Mouse (Mus musculus): ENCODE results near the gene Clns1a.

The Clns1a gene

DNA sequence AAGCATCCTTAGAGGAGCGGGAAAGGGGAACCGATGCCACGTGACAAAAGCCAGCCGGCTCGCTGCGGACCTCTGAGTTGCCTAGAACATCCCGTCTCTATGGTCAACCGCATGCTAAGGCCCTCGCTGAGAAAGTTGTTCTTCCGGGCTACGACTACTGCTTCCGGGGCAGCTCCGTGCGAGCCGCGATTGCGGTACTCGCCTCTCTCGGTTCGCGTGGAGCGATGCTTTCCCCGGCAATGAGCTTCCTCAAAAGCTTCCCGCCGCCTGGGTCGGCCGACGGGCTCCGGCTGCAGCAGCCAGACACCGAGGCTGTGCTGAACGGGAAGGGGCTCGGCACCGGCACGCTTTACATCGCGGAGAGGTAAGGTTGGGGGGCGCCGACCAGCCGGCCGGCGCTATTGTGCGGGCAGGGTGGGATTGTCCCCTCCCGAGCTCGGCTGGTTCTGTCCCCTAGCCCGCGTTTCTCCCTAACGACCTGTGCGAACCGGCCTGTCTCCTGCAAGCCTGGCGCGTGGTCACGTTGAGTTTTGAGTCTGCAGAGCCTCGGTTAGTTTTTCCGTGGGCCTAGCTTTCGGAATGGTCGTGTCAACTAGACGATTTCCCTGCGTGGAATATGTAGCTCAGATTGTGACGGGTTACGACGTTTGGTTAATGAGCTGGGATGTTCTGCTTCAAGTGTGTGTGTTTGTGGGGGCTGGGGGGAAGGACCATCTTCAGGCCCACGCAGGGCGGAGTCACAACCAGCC, at the start of gene Clns1a:
TSS of gene Clns1a (plus strand) at position 129 of the 749 bp plus-strand sequence.
- DNase-seq (ENCODE audit: low read depth, low spot score), result peak; percentile 83

DNA sequence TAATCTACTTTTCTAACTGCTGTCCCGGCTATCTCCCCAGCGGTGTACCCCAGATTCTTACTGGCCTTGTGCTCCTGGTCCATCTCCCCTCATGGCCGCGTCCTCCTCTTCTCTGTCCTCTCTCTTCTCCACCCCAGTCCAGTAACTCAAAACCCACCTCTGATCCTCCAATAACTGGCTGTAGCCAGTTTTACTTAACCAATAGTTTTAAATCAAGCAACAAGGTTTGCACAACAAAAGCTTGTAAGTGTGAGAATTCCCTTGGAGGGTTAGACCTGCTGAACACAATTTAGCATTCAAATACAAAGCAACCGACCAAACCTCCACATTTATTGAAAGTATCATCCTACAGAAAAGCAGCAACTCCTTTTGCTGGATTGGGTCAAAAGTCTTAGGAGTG, 48.8 kb upstream of the Clns1a start:
- DNase-seq (ENCODE audit: low read depth, low spot score), result peak; percentile 20

GRCm38 (mm10) chr7:97650729-97651128, 45.7 kb upstream of the Clns1a start:
- DNase-seq (ENCODE audit: low read depth, low spot score), result no peak

DNA sequence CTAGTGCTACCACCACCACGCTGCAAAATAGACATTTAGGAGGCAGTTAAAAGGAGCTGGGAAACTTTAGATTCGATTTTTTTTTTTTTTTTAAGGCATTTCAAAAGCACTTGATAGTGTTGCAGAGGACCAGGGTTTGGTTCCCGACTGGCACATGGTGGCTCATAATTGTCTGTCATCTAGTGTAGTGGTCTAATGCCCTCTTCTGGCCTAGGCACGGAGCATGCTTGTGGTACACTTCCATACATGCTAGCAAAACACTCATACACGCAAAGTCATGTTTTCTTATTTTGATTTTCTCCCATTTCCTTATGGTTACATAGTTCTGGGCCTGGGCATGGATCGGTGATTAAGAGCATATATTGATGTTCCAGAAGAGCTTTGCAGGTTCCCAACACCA, 40.3 kb upstream of the Clns1a start:
- no peak for DNase-seq (ENCODE audit: low read depth, low spot score)

DNA sequence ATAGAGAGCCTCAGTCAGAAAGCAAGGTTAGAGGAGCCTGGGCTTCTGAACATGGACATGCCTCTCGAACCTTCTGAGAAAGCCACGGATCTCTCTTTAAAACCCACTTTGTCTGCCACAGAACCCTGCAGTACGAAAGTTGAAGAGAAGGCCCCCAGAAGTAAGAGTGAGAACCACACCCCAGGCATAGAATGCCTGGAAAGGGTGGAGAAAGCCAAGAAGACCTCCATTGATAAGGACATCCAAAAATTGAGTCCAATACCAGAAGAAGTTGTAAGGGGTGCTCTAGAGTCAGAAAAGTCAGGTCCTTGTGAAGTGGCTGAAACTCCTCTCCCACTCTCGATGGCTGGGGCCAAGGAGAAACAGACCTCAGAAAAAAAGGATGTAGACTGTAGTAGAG, 34.8 kb upstream of the Clns1a start:
- DNase-seq (ENCODE audit: low read depth, low spot score), result no peak

DNA sequence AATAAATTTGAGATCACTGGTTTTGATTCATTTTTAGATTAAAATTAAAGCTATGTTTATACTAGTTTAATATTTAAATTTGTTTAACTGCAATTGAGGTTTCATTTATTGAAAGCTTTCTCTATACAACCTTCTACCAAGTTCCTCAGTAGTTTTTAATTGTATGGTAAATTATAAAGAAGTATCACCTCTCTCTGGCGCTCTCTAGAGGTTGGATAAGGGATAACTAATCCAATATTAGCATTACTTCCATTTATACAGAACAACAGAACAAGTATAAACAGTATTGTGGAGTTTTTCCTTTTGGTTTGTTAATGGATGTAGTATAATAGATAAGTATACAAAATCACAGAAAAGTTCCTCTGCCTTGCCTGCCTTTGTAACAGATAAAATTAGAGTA, 17.2 kb upstream of the Clns1a start:
- DNase-seq (ENCODE audit: low read depth, low spot score), result no peak

DNA sequence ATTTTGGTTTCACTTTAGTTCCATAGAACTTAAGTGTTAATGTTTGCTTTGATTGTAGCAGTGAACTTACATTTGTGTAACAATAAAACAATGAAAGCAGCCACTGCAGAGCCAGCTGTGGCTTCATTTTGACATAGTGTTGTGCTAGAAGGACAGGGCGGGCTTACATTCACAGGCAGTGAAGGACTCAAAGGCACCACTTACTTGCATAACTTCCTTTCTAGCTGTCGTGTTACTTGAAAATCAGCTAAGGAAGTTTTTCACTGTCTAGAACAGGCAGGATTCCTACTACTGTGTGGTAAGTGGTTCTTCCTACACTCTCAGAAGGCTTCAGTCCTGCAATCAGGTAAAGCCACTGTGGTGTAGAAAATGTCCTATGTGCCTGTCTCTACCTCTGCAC, 8.6 kb upstream of the Clns1a start:
- no peak for DNase-seq (ENCODE audit: low read depth, low spot score)

DNA sequence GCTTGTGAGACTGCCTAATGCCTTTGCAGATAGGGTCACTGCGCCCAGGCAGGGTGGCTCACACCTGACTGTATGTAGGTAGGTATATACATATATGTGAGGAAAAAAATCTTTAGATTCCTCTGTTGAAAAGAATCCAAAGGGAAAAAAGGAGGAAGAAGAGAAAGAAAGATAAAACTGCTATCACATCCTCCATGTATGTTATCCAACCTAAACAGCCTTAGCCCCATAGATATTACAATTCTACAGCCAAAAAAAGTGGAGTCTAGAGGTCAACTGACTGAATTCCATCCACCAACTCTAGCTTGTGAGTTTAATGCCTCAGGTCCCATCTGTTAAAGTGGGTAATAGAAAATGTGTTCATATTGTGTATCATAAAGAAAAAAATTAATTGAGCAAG, 993 bp upstream of the Clns1a start:
- DNase-seq (ENCODE audit: low read depth, low spot score), result no peak

DNA sequence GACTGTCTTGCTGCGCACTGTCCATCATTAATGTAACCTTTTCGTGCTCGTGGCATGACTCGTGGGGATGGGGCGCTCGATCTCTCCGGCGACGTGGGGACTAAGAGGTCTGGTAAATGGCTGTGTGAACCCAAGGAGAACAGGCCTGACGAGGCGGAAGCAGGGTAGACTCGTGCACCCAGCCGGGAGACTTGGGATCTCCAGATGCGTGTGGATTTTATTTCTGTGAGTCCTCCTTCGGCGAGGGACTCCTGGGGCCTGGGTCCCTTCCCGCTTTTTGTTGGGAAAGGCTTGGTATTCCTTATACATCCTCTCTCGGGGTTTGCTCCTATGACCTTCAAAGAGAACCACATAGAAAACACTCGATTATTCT, 315 bp upstream of the Clns1a start:
- no peak for DNase-seq (ENCODE audit: low read depth, low spot score)

DNA sequence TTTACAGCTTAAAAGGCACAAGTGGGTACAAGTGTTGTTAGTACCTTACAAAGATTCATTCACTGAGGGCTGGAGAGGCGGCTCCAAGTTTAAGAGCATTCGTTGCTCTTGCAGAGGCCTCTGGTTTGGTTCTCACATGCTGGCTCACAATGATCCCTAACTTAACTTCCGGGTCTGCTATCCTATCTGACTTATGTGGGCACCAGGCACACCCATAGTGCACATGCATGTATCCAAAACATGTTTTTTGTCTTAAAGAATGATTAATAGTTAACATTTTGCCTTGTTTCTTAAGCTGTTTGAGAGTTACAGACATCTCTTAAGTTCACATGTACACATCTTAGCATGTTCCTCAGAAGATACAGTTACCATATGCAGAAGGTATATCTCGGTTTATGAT, 3.7 kb downstream of the Clns1a start:
- no peak for DNase-seq (ENCODE audit: low read depth, low spot score)

DNA sequence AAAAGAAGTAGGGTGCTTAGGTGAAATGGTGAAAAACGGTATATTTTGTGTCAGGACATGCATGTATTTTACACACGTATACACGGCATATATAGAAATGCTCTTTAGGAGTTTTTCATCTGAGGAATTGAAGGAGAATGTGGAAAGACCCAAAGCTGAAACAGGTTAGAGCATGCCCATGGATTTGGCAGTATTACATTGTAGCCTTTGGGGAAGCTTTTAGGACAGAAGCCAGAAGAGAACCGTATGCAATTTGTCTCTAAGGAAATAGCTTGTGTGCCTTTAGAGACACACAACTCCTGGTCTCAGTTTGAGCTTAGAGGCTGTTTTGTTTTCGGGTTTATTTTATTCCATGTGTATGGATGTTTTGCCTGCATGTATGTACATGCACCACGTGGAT, 4.7 kb downstream of the Clns1a start:
- DNase-seq (ENCODE audit: low read depth, low spot score), result no peak

DNA sequence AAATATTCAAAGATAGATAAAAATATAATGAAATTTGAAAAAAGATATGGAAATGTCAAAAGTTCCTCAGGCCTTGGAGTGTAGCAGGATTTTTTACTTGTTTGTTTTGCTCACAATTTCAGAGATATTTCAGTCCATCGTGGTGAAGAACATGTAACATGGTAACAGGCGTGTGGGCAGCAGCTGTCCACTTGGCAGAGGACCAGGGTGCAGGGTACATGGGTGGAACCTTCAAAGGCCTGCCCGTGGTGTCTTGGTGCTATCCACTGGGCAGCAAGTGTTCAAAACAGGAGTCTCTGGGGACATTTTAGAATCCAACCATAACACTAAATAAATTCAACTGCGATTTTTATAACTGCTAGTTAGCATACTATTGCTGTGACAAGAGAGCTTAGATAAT, 10.7 kb downstream of the Clns1a start:
- no peak for DNase-seq (ENCODE audit: low read depth, low spot score)

GRCm38 (mm10) chr7:97707809-97708208, 11.4 kb downstream of the Clns1a start:
- DNase-seq (ENCODE audit: low read depth, low spot score), result no peak

DNA sequence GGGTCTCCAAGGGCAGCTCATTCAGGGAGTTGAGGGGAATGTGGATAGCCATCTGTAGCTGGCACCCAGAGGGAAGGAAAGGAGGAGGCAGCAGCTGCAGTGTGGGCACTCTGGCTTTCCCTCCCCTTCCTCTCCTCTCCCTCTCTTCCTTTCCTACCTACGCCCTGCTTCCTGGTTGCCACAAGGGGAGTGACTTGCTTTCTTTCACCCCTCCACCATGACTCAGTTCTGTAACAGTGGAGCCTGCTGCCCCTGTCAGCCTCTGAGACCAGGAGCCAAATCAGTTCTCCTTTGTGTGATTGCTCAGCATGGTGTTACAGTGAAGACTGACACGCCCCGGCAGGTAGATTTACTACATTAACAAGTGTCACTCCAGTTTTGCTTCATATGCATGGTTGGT, 12.8 kb downstream of the Clns1a start:
- DNase-seq (ENCODE audit: low read depth, low spot score), result no peak

GRCm38 (mm10) chr7:97714651-97715050, 18.2 kb downstream of the Clns1a start:
- DNase-seq (ENCODE audit: low read depth, low spot score), result no peak

DNA sequence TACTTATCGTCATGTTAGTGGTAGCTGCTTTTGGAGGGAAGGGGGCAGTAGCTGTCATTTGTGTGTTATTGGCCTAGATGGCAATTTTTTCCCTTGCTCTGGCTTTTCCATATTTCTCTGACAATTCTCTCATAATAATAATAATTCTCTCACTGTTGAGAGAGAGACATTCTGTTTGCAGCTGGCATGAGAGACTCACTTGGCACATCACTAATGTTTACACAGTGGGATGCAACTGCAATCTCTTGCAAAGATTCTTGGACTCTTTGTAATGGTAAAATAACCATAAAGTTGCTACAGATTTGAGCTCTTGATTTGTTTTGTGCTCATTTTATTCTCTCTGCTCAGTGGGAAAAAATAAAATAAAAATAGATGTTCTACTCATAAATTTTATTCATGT, 20.9 kb downstream of the Clns1a start:
- DNase-seq (ENCODE audit: low read depth, low spot score), result no peak

DNA sequence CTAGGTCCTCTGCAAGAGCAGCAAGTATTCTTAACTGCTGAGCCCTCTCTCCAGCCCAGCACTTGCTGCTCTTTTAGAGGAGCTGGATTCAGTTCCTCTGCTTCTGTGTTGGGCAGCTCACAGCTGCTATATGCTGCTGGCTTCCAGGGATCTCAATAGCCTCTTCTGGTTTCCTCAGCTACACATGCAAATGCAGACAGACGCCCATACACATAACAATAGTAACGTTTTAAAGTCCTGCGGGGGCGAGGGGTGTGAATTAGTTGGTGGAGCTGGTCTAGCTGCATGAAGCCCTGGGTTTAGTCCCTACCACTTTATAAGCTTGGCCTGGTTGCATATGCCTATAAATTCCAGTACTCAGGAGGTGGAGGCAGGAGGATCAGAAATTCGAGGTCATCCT, 22.6 kb downstream of the Clns1a start:
- DNase-seq (ENCODE audit: low read depth, low spot score), result no peak

DNA sequence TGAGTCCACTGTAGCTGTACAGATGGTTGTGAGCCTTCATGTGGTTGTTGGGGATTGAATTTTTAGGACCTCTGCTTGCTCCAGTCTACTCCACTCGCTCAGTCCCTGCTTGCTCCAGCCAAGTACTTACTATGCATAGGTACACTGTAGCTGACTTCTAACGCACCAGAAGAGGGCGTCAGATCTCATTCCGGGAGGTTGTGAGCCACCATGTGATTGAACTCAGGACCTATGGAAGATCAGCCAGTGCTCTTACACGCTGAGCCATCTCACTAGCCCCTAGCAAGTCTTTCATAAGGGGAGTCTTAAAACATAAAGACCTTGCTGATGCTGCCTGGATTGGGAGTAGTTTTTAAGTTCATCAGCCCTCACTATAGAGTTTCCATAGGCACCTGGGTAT, 23.7 kb downstream of the Clns1a start:
- DNase-seq (ENCODE audit: low read depth, low spot score), result no peak

DNA sequence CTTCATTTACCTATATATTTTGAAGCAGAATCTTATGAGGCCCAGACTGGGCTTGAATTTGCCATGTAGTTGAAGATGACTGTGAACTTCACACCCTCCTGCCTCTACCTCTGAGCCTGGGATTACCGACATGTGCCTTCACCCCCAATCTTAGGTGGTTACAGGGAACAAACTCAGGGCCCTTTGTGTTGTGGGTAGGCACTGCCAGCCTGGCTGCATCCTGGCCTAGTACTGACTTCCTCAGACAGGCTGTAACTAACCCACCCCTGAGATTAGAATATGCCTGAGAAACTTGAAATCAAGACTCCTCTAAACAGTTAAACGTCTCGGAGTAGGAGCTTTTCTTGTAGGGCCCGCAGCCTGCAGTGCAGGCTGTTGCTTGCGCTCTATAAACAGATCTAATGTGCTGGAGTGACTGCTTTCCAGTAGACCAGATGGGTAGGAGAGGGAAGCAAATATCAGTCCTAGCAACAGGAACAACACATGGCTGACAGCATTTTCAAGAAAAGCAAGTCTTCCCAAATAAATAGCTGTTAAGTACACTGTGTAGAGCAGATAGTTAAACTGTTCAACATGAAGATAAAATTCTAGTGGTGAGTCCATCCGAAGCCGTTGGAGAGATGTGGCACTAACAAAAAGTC, 26.0 kb downstream of the Clns1a start:
- no peak for DNase-seq (ENCODE audit: low read depth, low spot score)

DNA sequence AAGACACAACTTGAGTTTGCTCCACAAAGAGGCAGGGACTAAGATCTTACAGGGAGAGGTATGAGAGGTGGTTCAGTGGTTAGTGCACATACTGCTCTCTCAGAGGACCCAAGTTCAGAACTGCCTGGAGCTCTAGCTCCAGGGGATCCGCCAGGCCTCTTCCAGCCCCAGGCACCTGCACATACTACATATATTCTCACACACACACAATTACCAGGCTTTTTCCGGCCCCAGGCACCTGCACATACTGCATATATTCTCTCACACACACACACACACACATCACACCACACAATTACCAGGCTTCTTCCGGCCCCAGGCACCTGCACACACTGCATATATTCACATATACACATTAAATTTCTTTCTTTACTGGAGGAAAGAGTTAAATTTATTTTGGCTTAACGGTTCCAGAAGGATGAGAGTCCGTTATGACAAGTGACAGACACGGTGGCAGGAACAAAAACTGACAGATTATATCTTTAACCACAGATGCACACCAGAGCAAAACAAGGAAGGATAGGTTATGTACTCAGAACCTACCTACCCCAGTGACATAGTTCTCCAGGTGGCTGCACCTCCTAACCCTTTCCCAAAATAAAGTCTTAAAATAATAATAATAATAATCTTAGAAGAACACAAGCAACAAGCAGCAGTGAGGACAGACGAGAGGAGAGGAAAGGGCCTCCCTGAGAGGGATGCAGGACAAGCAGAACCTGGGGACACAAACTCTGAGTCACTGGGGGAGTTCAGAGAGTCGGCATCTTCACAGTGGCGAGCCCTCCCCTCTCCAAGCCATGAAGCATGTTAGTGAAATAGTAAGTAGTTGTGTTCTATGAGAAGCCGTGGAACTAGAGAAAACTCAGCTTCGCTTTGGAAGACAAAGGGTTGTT, 27.5 kb downstream of the Clns1a start:
- DNase-seq (ENCODE audit: low read depth, low spot score), result no peak

GRCm38 (mm10) chr7:97725401-97725800, 29.0 kb downstream of the Clns1a start:
- DNase-seq (ENCODE audit: low read depth, low spot score), result no peak

GRCm38 (mm10) chr7:97726080-97726479, 29.6 kb downstream of the Clns1a start:
- DNase-seq (ENCODE audit: low read depth, low spot score), result no peak

DNA sequence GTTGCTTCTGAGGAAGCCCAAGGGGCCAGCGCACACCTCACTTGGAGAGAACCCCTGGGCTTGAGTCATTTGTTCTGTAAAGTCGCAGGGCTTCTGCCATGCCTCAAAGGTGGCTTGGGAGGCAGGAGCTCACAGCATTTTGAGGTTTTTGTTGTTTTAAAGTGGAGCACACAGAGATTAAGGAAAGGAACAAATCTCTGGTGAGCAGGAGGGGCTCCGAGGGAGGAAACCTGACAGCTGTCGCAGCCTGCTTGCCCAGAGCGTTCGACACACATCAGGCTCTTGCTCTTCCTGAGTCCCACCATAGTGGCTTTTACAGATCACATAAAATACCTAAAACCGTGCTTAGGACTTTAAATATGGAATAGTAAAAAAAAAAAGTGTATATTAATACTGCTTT, 30.3 kb downstream of the Clns1a start:
- DNase-seq (ENCODE audit: low read depth, low spot score), result no peak

Measured in WW6 (cell line).